Mouse (Mus musculus) intestine, embryonic 14.5 days (tissue): Measurements from ENCODE around the gene Rreb1. TPM values are rescaled to one million over a fixed set of nuclear protein-coding genes. Genes with fewer than 3 reads are reported as not detected.
A peak's percentile ranks its signal among the peaks of the same experiment; 100 is the strongest.

ENCODE experiments used
- ATAC-seq: fragments of 200-750 bp; cut with Nextera tagmentation; replicated peaks from 2 replicates; pipeline ENCODE4 v1.8.0; 2017; ENCODE audit warnings: low read depth, moderate number of reproducible peaks, moderate TSS enrichment, moderate library complexity; ENCODE audit not compliant: low FRiP score, low TSS enrichment
- DNase-seq: peaks from one replicate; pipeline ENCODE4 v3.0.0-alpha.2; 2018; ENCODE audit warnings: low spot score
- H3K27ac ChIP-seq: fragments of 300-500 bp; sonication (generic); 2 replicates; pipeline ENCODE4 v1.5.1; 2014; ENCODE audit warnings: low read depth, mild to moderate bottlenecking, control low read depth
- H3K27me3 ChIP-seq: fragments of 300-500 bp; sonication (generic); replicated peaks from 2 replicates; pipeline ENCODE4 v1.6.1; 2014; ENCODE audit warnings: low read length, control low read depth; ENCODE audit not compliant: control insufficient read depth, insufficient read depth
- H3K36me3 ChIP-seq: fragments of 300-500 bp; sonication (generic); 2 replicates; pipeline ENCODE4 v1.6.1; 2014; ENCODE audit warnings: low read length, control low read depth; ENCODE audit not compliant: control insufficient read depth, insufficient read depth
- H3K4me1 ChIP-seq: fragments of 300-500 bp; sonication (generic); replicated peaks from 2 replicates; pipeline ENCODE4 v1.6.1; 2014; ENCODE audit warnings: low read length, control low read depth, mixed read lengths; ENCODE audit not compliant: control insufficient read depth, insufficient read depth
- H3K4me2 ChIP-seq: fragments of 300-500 bp; sonication (generic); 2 replicates; pipeline ENCODE4 v1.6.1; 2014; ENCODE audit warnings: low read length
- H3K4me3 ChIP-seq: fragments of 300-500 bp; sonication (generic); 2 replicates; pipeline ENCODE4 v1.5.1; 2014; ENCODE audit warnings: low read depth, low read length, control low read depth, mixed read lengths
- H3K9ac ChIP-seq: fragments of 300-500 bp; sonication (generic); 2 replicates; pipeline ENCODE4 v1.6.1; 2014; ENCODE audit warnings: mild to moderate bottlenecking, low read length
- H3K9me3 ChIP-seq: fragments of 300-500 bp; sonication (generic); 2 replicates; pipeline ENCODE4 v1.6.1; 2016; ENCODE audit warnings: low read length, control low read depth; ENCODE audit not compliant: control insufficient read depth
- WGBS: fragments of 180-500 bp; shearing (Covaris S2); extraction: QIAGEN DNeasy Blood & Tissue Kit; methylation state at CpG from one replicate; pipeline ENCODE4 v1.1.7; 2014; 5-methylcytosine and 5-hydroxymethylcytosine counted together
- polyA plus RNA-seq: library from polyadenylated mRNA; unstranded; fragments of >200 nt; fragmentation: Nextera tagmentation; extraction: Ambion mirVana; gene quantifications from 2 replicates; pipeline ENCODE4 v1.2.1, GENCODE M21; 2014

Rreb1 gene
- polyA plus RNA-seq, result 20.2 and 20.3 TPM in 2 replicates

DNA sequence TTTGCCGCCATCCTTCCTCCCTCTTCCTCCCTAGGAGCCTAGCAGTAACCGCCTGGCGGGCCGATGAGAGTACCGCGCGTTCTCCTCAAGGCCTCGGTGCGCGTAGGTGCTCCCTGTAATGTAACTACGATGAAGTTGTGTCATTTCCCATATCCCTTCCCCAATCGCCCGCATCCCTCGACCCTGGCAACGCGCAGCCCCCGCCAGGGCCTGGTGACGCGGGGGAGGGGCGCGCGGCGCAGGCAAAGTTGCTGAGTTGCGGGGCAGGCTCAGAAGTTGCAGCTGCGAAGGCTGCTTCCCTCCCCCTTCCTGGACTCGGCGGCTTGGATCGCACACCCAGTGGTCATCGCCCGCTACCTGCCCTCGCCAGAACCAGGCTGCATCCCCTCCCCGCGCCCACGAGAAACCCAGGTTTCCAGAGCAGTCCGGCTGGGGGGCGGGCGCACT, at the start of gene Rreb1:
Gene Rreb1, plus strand, starts transcription at position 254 of the 447 bp plus-strand sequence.
- WGBS, result under 1% methylated on average over 37 of the region's 37 CpGs
- H3K4me1 ChIP-seq, result peaks cover 9% of the 10 kb centered on the region; the same call in 1 of the 2 replicates
- ATAC-seq (peak; percentile 56; the same call in 1 of the 2 replicates), DNase-seq (peak; percentile 81)
- peak within 1 kb of the TSS; percentile 99 for H3K4me2 ChIP-seq
- H3K9me3 ChIP-seq, result no peaks in the 10 kb centered on the region
- peak within 1 kb of the TSS; percentile 53 for H3K4me3 ChIP-seq
- H3K27me3 ChIP-seq, result peaks cover 10% of the 10 kb centered on the region; the same call in 1 of the 2 replicates
- no peaks in the 10 kb centered on the region for H3K36me3 ChIP-seq
- H3K9ac ChIP-seq, result peak within 1 kb of the TSS; percentile 44
- H3K27ac ChIP-seq, result no peak within 1 kb of the TSS

DNA sequence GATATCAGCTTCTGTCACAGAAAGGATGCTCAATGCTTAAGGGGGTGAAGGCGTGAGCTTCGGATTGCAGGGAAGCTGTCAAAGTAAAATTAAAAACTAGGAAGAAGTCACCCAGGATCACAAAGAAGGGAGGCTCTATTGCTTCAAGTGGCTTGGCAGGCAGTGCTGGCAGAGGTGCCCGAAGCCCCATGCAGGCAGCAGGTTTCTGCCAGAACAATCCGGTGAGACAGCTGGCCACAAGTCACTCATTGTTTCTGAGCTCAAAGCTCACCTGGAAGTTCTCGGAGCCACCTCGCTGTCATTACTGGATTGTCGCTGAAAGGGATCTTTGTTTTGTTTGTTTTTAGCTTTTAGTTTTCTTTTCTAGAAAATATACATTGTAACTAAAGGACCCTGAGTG, 49.6 kb upstream of the Rreb1 start:
- Histone ChIP-seq H3K27me3 (no peaks in the 10 kb centered on the region), H3K9ac (no peak overlapping the region), H3K27ac (no peak overlapping the region), H3K9me3 (no peaks in the 10 kb centered on the region), H3K36me3 (no peaks in the 10 kb centered on the region), H3K4me1 (no peaks in the 10 kb centered on the region), H3K4me2 (no peak overlapping the region), H3K4me3 (no peak overlapping the region)
- no peak for DNase-seq
- ATAC-seq, result no peak
- 78% methylated on average over 7 of the region's 7 CpGs for WGBS

DNA sequence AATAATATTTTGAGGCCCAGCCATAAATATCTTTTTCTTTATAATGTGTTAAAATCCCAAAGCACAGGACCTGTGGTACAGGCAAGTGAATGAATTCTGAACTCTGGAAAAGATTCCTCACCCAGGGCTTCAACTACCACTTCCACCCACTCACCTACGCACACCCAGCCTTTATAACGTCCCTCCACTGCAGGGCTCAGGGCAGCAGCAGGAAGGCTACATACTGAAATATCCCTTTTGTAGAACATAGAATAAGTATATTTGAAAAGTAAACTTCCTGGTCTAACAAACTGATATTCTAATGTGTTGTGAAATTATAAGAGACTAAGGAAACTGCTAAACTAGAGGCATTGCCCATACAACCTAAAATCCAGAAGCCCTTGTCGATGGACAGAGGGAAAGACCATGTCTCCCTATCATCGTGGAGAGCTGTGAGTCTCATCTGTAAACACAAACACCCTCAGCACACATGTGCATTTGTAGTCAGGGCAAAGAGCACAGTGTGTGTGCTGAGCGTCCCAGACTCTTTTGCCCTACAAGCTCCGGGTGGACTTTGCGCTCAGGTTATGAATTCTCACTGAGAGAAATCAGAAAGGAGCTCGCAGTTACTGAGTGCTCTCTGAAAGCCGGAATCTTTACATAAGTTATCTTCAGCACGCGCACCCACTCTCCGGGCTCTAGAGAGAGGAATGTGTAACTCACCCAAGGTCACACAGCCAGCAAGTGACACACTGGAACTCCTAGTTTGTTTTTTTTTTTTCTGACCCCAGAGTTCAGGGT, 46.1 kb upstream of the Rreb1 start:
- Histone ChIP-seq H3K27ac (peak overlapping the region; percentile 57; the same call in 1 of the 2 replicates), H3K4me2 (no peak overlapping the region), H3K9me3 (no peaks in the 10 kb centered on the region), H3K4me3 (no peak overlapping the region), H3K9ac (no peak overlapping the region), H3K27me3 (no peaks in the 10 kb centered on the region), H3K4me1 (no peaks in the 10 kb centered on the region), H3K36me3 (no peaks in the 10 kb centered on the region)
- DNase-seq (no peak), ATAC-seq (peak; percentile 78)
- 55% methylated on average over 12 of the region's 12 CpGs for WGBS

DNA sequence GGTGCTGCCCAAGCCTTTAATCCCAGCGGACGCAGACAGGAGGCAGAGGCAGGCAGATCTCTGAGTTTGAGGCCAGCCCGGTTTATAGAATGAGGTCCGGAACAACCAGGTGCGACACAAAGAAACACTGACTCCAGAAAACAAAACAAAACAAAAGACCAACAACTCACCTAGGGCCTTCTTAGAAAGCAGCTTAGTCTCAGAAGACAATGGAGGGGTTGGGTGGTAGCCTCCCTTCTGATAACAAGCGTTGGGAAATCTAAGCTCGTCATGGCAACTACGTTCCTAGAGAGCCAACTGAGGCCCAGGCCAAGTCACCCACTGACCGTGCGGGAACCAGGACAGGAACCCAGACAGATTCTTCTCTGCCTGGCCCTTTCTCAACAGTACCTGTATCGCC, 43.7 kb upstream of the Rreb1 start:
- no peak overlapping the region for H3K4me3 ChIP-seq
- H3K27me3 ChIP-seq, result no peaks in the 10 kb centered on the region
- H3K4me1 ChIP-seq, result no peaks in the 10 kb centered on the region
- H3K9ac ChIP-seq, result no peak overlapping the region
- ATAC-seq (no peak), DNase-seq (no peak)
- H3K9me3 ChIP-seq, result no peaks in the 10 kb centered on the region
- 95% methylated on average over 11 of the region's 11 CpGs for WGBS
- H3K27ac ChIP-seq, result no peak overlapping the region
- no peak overlapping the region for H3K4me2 ChIP-seq
- no peaks in the 10 kb centered on the region for H3K36me3 ChIP-seq

DNA sequence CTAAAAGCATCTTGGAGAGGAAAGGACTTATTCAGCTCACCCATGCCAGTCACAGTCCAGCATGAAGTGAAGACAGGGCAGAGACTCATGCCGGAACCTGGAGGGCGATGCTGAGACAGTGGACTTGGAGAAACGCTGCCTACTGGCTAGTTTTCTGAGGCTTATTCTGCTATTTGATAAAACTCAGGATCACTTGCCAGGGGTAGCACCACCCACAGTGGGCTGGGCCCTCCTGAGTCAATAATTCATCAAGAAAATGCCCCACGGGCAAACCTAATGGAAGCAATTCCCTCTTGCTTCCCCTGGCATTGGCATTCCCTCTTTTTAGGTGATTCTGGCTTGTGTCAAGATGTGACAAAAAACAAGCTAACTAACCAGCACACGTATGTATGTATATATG, 38.1 kb upstream of the Rreb1 start:
- ATAC-seq (no peak), DNase-seq (no peak)
- Histone ChIP-seq H3K36me3 (no peaks in the 10 kb centered on the region), H3K27ac (no peak overlapping the region), H3K4me1 (peaks cover 6% of the 10 kb centered on the region; the same call in 1 of the 2 replicates), H3K4me2 (no peak overlapping the region), H3K9me3 (no peaks in the 10 kb centered on the region), H3K27me3 (no peaks in the 10 kb centered on the region), H3K9ac (no peak overlapping the region), H3K4me3 (no peak overlapping the region)
- 71% methylated on average over 5 of the region's 5 CpGs for WGBS

DNA sequence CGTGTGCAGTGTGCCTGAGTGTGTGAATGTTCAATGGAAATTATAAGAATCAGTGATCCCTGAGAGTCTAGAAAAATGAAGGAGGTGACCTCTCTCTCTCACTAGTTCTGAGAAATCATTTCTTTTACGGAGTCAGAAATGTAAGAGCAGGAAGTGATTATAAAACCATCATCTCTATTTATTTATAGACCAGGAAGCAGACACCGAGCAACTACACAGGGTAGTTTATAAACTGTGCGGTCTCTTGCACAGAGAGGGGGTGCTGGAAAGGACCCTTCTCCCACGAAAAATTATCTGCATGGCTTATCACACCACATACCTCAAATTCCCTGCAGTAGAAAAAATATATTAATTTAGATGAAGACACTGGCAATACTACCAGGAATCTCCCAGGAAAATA, 37.4 kb upstream of the Rreb1 start:
- H3K4me2 ChIP-seq, result no peak overlapping the region
- no peaks in the 10 kb centered on the region for H3K27me3 ChIP-seq
- no peak for DNase-seq
- WGBS, result 15% methylated on average over 5 of the region's 5 CpGs
- H3K27ac ChIP-seq, result no peak overlapping the region
- ATAC-seq, result no peak
- H3K9me3 ChIP-seq, result no peaks in the 10 kb centered on the region
- no peak overlapping the region for H3K4me3 ChIP-seq
- peaks cover 6% of the 10 kb centered on the region; the same call in 1 of the 2 replicates for H3K4me1 ChIP-seq
- no peak overlapping the region for H3K9ac ChIP-seq
- no peaks in the 10 kb centered on the region for H3K36me3 ChIP-seq

DNA sequence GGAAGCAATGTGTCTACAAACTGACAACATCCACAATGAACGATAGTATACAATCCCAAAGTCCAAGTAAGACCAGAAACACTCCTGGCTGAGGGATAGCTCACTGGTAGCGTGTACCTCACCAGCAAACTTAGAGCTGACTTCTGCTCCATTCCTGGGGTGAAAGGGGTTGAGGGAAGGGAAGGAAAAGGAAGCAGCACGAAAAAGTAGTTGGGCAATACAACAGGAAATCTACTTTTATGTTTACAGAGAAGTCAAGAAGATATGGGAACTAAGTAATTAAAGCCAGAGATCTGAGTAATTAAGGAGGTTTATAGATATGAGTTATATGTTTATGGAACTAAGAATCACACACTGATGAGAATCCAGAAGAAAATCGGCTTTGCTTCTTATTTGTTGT, 36.0 kb upstream of the Rreb1 start:
- no peak overlapping the region for H3K4me3 ChIP-seq
- H3K27me3 ChIP-seq, result no peaks in the 10 kb centered on the region
- ATAC-seq, result no peak
- H3K4me2 ChIP-seq, result no peak overlapping the region
- no peak overlapping the region for H3K27ac ChIP-seq
- no peaks in the 10 kb centered on the region for H3K36me3 ChIP-seq
- WGBS, result 77% methylated on average over 4 of the region's 4 CpGs
- H3K4me1 ChIP-seq, result peaks cover 6% of the 10 kb centered on the region; the same call in 1 of the 2 replicates
- no peaks in the 10 kb centered on the region for H3K9me3 ChIP-seq
- H3K9ac ChIP-seq, result no peak overlapping the region
- DNase-seq, result no peak

DNA sequence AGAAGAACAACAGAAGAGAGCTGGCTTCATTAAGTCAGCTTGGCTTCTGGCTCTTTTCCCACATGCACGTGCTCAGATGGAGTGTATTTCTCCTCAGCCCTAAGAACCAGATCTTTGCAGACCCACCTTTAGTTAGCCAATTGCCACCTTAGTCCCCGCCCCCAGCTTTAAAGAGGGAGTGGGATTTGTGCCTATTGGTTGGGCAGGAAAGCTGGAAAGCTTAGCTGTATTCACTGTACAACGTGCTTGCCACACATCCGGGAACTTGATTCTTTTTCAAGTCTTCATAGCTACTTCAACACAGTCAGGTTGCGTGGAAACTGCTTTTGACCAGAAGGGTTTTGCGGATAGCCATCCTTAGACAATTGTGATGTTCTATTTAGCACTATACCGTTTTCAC, 30.7 kb upstream of the Rreb1 start:
- Histone ChIP-seq H3K4me2 (no peak overlapping the region), H3K4me1 (0 out of 2 replicates have a peak, but pooled peaks cover 7% of the 10 kb centered on the region), H3K9ac (no peak overlapping the region), H3K36me3 (no peaks in the 10 kb centered on the region), H3K27ac (no peak overlapping the region), H3K9me3 (no peaks in the 10 kb centered on the region), H3K27me3 (no peaks in the 10 kb centered on the region), H3K4me3 (no peak overlapping the region)
- ATAC-seq, result no peak
- DNase-seq, result no peak
- 68% methylated on average over 7 of the region's 7 CpGs for WGBS

DNA sequence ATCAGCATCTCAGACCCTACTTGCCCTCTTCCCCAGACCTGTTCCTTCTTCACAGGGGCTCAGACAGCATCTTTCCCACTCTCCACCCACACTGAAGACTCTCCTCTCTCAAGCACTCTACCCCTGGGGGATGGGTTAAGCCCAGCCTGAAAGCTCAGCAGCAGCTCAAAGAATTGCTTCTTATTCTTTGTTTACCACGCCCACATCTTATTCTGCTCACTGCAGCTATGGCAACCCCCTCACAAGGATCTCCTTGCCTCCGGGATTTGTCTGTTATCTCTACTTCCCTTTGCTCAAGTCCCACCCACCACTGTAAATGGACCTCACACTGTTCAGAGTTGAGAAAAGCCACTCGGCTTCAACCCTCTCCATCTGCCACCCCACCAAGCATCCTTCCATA, 28.7 kb upstream of the Rreb1 start:
- ATAC-seq, result peak; percentile 53; the same call in 1 of the 2 replicates

More for the DNA sequence above, 28.7 kb upstream of the Rreb1 start:
- H3K9me3 ChIP-seq, result no peaks in the 10 kb centered on the region
- H3K36me3 ChIP-seq, result no peaks in the 10 kb centered on the region
- 0 out of 2 replicates have a peak, but pooled peaks cover 7% of the 10 kb centered on the region for H3K4me1 ChIP-seq
- DNase-seq, result no peak
- H3K27ac ChIP-seq, result no peak overlapping the region
- WGBS, result 22% methylated on average over 3 of the region's 3 CpGs
- H3K4me2 ChIP-seq, result no peak overlapping the region
- no peak overlapping the region for H3K9ac ChIP-seq
- no peak overlapping the region for H3K4me3 ChIP-seq
- H3K27me3 ChIP-seq, result no peaks in the 10 kb centered on the region
